9 mouse cellular contexts compared by ENCODE assay signal in genomic region chr17:87226079-87226640, GRCm38 (mm10). TPM values are rescaled to one million over a fixed set of nuclear protein-coding genes. Genes with fewer than 3 reads are reported as not detected.
DNase-seq lines count a peak whose midpoint lies in the region; TF ChIP-seq lines count a peak whose summit lies in the region.
"Had no signal": no experiment of that assay in that cellular context is flagged by ENCODE, and none has a peak within 500 bp of the region (broad histone marks: within the 10 kb centered on the region; RNA-seq: fewer than 3 reads in every experiment).

No protein-coding gene starts in this region.

- peak; percentile 27; the same call in 1 of the 2 replicates for TF ChIP-seq CTCF in gastrocnemius, adult 2 months (IDR thresholded peaks at IDR 0.05)

- no peak overlapping the region for H3K4me3 ChIP-seq in gastrocnemius, adult 2 months

- H3K27ac ChIP-seq in gastrocnemius, adult 2 months: no peak overlapping the region

- intact Hi-C loops in gastrocnemius, adult 2 months (cut with DNase I): no loop called here

- DNase-seq in gastrocnemius, adult 2 months: no peak
- DNase-seq in gastrocnemius, postnatal 10 days: no peak
- DNase-seq in layer of hippocampus, adult 11-12 months (ENCODE audit: low spot score): peak; percentile 43
- no peak for DNase-seq in layer of hippocampus, adult 9-10 months (ENCODE audit: low spot score)
- DNase-seq in Muller cell, postnatal 12 days (ENCODE audit: inconsistent ontology term): peak; percentile 69
- peak; percentile 52 for DNase-seq in kidney, postnatal 14 days
- DNase-seq in spleen, adult 18-20 months: no peak
- no peak for DNase-seq in cerebellum, postnatal 10 days
- DNase-seq: cerebellum, adult 9-10 months had no signal

RNA-seq across cellular contexts. Expression of gene Mcfd2, which starts 39.6 kb away (rescaled TPM):
- total RNA-seq in gastrocnemius, adult 2 months (2021): 10 to 100 TPM; 23.7 to 29.7 TPM
- 10 to 100 TPM; 22.9 to 26.3 TPM for total RNA-seq in gastrocnemius, postnatal 10 days (2021)

RNA-seq across cellular contexts. Expression of gene Ttc7, which starts 56.5 kb away (rescaled TPM):
- total RNA-seq in gastrocnemius, adult 2 months (2021): 10 to 100 TPM in 1 of 2 experiments, 1 to 10 TPM in 1; 8.9 to 15.9 TPM
- total RNA-seq in gastrocnemius, postnatal 10 days (2021): 10 to 100 TPM; 16.6 to 17.7 TPM

Comparison
In these comparisons a context has a peak if more than half of its experiments do, and no peak if none do; other contexts are left out.
1. DNase-seq: peak in layer of hippocampus, adult 11-12 months (single experiment), Muller cell, postnatal 12 days (single experiment) and kidney, postnatal 14 days (single experiment); none in gastrocnemius, adult 2 months (single experiment), gastrocnemius, postnatal 10 days (single experiment), layer of hippocampus, adult 9-10 months (single experiment), spleen, adult 18-20 months (0 of 2) and cerebellum, postnatal 10 days (0 of 2).